Mouse (Mus musculus) spleen, postnatal 14 days (tissue): ENCODE results near the gene Cfap161.

Source experiments
- DNase-seq, 2 experiments: peaks; one replicate each; pipeline ENCODE4 v3.0.0; 2021 to 2022; ENCODE audit warnings: low spot score in 2 of 2

The Cfap161 gene

GRCm38 (mm10) chr7:83802007-83802406, 7.3 kb upstream of the Cfap161 start:
- no peak for DNase-seq

- DNase-seq, result no peak
Measured at GRCm38 (mm10) chr7:83801483-83801875, 6.8 kb upstream of the Cfap161 start.

- DNase-seq, result no peak
Measured at GRCm38 (mm10) chr7:83800561-83801482, 6.1 kb upstream of the Cfap161 start.

GRCm38 (mm10) chr7:83800071-83800470, 5.4 kb upstream of the Cfap161 start:
- DNase-seq, result no peak

GRCm38 (mm10) chr7:83798004-83798403, 3.3 kb upstream of the Cfap161 start:
- no peak for DNase-seq

- no peak for DNase-seq
Measured at GRCm38 (mm10) chr7:83796177-83796576, 1.5 kb upstream of the Cfap161 start.

- DNase-seq, result no peak
Measured at GRCm38 (mm10) chr7:83794006-83794683, 535 bp downstream of the Cfap161 start.

- no peak for DNase-seq
Measured at GRCm38 (mm10) chr7:83780881-83781280, 13.8 kb downstream of the Cfap161 start.

GRCm38 (mm10) chr7:83780026-83780425, 14.7 kb downstream of the Cfap161 start:
- no peak for DNase-seq

- DNase-seq, result no peak
Measured at GRCm38 (mm10) chr7:83779028-83779427, 15.7 kb downstream of the Cfap161 start.

GRCm38 (mm10) chr7:83778516-83778915, 16.2 kb downstream of the Cfap161 start:
- DNase-seq, result no peak

GRCm38 (mm10) chr7:83774721-83775120, 20.0 kb downstream of the Cfap161 start:
- no peak for DNase-seq

GRCm38 (mm10) chr7:83763674-83764073, 31.0 kb downstream of the Cfap161 start:
- no peak for DNase-seq

GRCm38 (mm10) chr7:83762336-83762735, 32.3 kb downstream of the Cfap161 start:
- no peak for DNase-seq

- DNase-seq, result no peak
Measured at GRCm38 (mm10) chr7:83751055-83751454, 43.6 kb downstream of the Cfap161 start.

GRCm38 (mm10) chr7:83748405-83748804, 46.3 kb downstream of the Cfap161 start:
- DNase-seq, result no peak

- DNase-seq, result no peak
Measured at GRCm38 (mm10) chr7:83746107-83746687, 48.5 kb downstream of the Cfap161 start.

- no peak for DNase-seq
Measured at GRCm38 (mm10) chr7:83745413-83746106, 49.1 kb downstream of the Cfap161 start, which contains the start of gene Il16. Gene Il16, minus strand, starts transcription at chr7:83745726.

GRCm38 (mm10) chr7:83745065-83745412, 49.6 kb downstream of the Cfap161 start:
- no peak for DNase-seq

GRCm38 (mm10) chr7:83744250-83744649, 50.4 kb downstream of the Cfap161 start:
- no peak for DNase-seq

GRCm38 (mm10) chr7:83742690-83743089, 52.0 kb downstream of the Cfap161 start:
- no peak for DNase-seq

- no peak for DNase-seq
Measured at GRCm38 (mm10) chr7:83742026-83742425, 52.7 kb downstream of the Cfap161 start.
